Mouse (Mus musculus) granulocyte monocyte progenitor cell, adult 5-6 weeks (primary cell): ENCODE data around the gene Simc1. TPM values are rescaled to one million over a fixed set of nuclear protein-coding genes. Genes with fewer than 3 reads are reported as not detected.

Experiments
- ATAC-seq: replicated peaks from 2 replicates; pipeline ENCODE4 v1.8.0; 2016; ENCODE audit warnings: mild to moderate bottlenecking, moderate TSS enrichment, inconsistent platforms; ENCODE audit not compliant: poor library complexity, severe bottlenecking
- total RNA-seq, 2 experiments: library from RNA; stranded (forward) in 1 of 2; stranded (reverse) in 1 of 2; fragments of 200-712, 200-1000 nt in 1 of 2; fragments of >200 nt in 1 of 2; fragmentation: Nextera tagmentation in 1 of 2; gene quantifications; 2 replicates each; pipeline ENCODE4 v1.2.3; 2014 to 2017

Simc1 gene
- total RNA-seq, 2 experiments from 2014 or later: 7.5 to 16.1 TPM

- no peak for ATAC-seq
These were observed 23.6 kb downstream of the Simc1 start for GRCm38 (mm10) chr13:54527140-54527539.

GRCm38 (mm10) chr13:54532134-54532533 is 28.6 kb downstream of the Simc1 start:
- no peak for ATAC-seq

GRCm38 (mm10) chr13:54548036-54548435 is 44.5 kb downstream of the Simc1 start:
- ATAC-seq: no peak

- ATAC-seq: no peak
These were observed 52.6 kb downstream of the Simc1 start for GRCm38 (mm10) chr13:54556176-54556575.

- no peak for ATAC-seq
These were observed 53.2 kb downstream of the Simc1 start for GRCm38 (mm10) chr13:54556796-54557195.

- no peak for ATAC-seq
These were observed 54.1 kb downstream of the Simc1 start for GRCm38 (mm10) chr13:54557652-54558051.

GRCm38 (mm10) chr13:54559656-54560055 is 56.1 kb downstream of the Simc1 start:
- ATAC-seq: no peak

GRCm38 (mm10) chr13:54560608-54561007 is 57.0 kb downstream of the Simc1 start:
- no peak for ATAC-seq

GRCm38 (mm10) chr13:54562562-54562961 is 59.0 kb downstream of the Simc1 start:
- no peak for ATAC-seq

- 0 out of 2 replicates have a peak, but pooled peaks have one; percentile 5 for ATAC-seq
These were observed 60.9 kb downstream of the Simc1 start for GRCm38 (mm10) chr13:54564232-54565200.

GRCm38 (mm10) chr13:54565201-54565581 is 61.6 kb downstream of the Simc1 start, which contains the start of gene 4833439L19Rik:
TSS of gene 4833439L19Rik (minus strand) at chr13:54565435.
- ATAC-seq: peak; percentile 89

GRCm38 (mm10) chr13:54565594-54566345 is 62.2 kb downstream of the Simc1 start:
- peak; percentile 38 for ATAC-seq

- ATAC-seq: peak; percentile 52
These were observed 64.8 kb downstream of the Simc1 start for GRCm38 (mm10) chr13:54568380-54568779.

- ATAC-seq: peak; percentile 54
These were observed 65.7 kb downstream of the Simc1 start for GRCm38 (mm10) chr13:54569282-54569681.

- ATAC-seq: no peak
These were observed 67.2 kb downstream of the Simc1 start for GRCm38 (mm10) chr13:54570736-54571135.

GRCm38 (mm10) chr13:54571637-54572036 is 68.1 kb downstream of the Simc1 start:
- no peak for ATAC-seq

- ATAC-seq: no peak
These were observed 69.0 kb downstream of the Simc1 start for GRCm38 (mm10) chr13:54572621-54573020.

- peak; percentile 61 for ATAC-seq
These were observed 71.4 kb downstream of the Simc1 start, which contains the start of gene Arl10 for GRCm38 (mm10) chr13:54574854-54575481. TSS of gene Arl10 (plus strand) at chr13:54575015.

- no peak for ATAC-seq
These were observed 71.9 kb downstream of the Simc1 start for GRCm38 (mm10) chr13:54575489-54575888.
